Mouse (Mus musculus) cerebellum, adult (tissue): Measurements from ENCODE around the gene Cog7.

Source experiments
- ATAC-seq: cut with Nextera tagmentation; 2 replicates; pipeline ENCODE4 v1.9.2; 2017; ENCODE audit warnings: mild to moderate bottlenecking, moderate library complexity, mixed read lengths; ENCODE audit not compliant: insufficient number of reproducible peaks, low FRiP score, low TSS enrichment

The Cog7 gene

DNA sequence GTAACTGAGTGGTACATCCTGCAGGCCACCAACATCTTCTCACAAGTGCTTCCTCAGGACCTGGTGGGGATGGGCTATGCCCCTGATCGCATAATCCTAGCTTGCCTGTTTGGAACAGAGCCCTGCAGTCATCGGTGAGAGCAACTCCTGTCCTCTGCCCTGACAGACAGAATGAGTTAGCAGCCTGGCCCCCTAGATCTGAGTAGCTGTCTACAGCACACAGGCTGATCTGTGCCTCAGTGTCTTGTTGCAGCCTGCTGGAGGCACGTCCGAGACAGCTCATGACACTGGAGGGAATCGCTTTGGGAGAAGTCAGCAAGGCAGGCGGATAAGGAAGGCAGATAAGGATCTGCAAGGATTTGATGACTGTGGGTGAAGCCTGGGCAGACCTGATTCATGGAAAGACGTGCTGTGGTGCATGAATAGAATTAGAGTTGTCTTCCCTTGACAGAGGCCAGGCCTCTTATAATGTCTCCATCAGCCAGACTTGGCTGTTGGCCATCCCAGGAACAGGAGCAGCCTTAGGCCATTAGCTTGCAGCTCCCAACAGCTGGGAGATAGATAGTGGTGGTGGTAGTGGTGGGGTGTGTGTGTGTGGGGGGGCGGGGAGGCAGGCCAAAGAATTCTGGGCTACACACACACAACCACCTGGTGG is 78.6 kb downstream of the Cog7 start:
- no peak for ATAC-seq

DNA sequence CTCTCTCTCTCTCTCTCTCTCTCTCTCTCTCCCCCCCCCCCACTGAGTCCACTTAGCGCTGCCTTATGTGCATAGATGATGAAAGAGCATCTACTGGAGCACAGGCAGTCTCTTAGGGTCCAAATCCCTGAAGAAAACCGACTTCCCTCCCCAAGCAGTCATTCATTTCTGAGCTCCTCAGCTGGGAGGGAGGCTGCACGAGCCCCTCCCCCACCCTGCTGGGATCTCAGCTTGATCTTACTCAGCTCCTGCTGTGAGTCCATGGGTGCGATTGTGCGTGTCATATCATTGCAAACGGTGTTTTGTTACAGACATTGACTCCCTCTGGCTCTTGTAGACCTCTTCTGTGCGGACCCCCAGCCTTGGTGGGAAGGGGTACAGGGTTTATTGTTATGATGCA is 81.6 kb downstream of the Cog7 start:
- ATAC-seq, result no peak

DNA sequence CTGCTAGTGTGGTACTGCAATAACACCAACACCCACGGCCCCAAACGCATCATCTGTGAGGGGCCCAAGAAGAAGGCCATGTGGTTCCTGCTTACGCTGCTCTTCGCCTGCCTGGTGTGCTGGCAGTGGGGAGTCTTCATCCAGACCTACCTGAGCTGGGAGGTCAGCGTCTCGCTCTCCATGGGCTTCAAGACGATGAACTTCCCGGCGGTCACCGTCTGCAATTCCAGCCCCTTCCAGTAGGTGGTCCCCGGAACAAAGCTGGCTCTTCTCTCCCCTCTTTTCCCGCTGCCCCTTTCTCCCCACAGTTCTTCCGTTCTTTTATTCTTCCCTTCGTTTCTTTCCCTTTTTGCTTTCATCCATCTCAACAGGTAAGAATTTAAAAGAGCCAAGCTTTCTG is 82.2 kb downstream of the Cog7 start:
- ATAC-seq, result peak; percentile 40; the same call in 1 of the 2 replicates

DNA sequence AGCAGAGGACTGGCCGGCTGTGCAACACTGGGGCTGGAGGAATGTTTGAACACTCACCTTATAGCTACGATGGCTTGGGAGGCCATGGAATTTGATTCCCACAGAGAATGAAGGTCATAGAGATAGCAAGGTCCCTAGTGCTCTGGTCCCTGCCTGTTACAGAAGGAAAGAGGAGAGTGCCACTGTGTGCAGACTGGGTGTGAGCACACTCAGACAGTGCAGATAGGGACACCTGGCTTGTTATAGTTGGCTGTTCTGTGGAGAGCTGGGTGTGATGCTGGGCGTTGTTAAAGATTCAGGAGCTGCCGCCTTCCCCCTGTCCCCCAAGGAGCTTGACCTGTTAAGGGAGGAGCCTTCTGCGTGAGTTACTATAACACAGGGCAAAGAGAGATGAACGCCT is 84.8 kb downstream of the Cog7 start:
- no peak for ATAC-seq

DNA sequence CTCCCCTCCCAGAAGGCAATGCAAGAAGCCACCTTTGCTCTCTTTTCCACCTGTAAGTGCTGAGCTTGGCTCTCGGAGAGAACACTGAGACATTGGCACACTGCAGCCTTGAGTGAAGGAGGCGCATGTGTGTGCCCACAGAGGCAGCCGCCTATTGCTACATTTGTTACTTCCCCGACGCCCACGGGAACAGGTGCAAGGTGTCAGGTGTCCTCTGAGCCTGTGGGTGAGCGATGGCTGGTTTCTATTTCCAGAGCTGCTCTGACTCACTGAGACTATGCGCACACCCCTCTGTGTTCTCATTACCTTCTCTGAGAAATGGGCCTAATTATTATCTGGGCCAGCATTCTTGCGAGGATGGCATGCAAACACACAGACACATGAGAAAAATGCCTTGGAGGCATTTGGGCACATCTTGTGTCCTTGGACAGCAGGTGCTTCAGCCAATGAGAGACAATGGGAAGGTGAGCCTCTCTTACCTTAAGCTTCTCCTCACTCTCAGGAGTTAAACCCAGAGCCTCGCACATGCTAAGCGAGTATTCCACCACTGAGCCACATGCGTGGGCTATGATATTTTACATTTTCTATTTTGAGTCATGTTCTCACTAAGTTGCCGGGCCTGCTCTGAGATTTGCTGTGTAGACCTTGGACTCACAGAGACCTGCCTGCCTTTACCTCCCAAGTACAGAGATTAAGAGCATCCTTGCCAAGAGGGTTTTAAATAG is 90.7 kb downstream of the Cog7 start:
- ATAC-seq, result peak; percentile 58; the same call in 1 of the 2 replicates

DNA sequence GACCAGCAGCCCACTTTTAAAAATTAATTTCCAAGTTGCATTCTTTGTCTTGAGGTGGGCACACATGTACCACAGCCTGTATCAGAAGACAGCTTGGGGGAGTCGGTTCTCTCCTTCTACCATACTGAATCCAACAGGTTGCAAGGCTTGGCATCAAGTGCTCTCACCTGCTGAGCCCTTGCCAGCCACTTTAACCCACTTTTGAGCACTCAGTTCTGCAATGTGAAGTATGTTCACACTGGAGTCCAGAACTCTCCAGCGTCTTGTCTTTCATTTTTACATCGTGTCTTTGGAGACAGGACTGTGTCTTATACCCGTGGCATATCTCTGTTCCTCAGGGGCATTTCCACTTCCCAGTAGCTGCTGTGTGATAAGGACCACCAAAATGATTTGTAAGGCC is 101.3 kb downstream of the Cog7 start:
- ATAC-seq, result no peak

DNA sequence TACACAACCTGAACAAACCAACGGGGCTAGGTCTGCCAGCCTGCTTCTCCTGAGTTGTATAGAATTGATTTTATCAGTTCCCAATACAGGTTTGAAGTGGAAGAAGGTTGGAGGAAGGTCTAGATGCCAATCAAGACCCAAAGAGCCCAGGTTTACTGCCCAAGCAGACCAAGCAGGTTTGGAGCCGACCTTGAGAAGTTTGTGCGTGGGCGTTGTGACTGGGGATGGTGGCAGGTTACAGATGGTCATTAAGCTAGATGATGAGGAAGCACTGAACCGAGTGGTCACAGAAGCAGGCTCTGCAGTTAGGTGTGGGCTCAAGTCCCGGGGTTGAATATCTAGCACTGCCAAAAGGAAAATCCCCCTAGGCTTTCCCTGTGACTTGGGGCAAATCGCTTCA is 106.7 kb downstream of the Cog7 start:
- ATAC-seq, result no peak

DNA sequence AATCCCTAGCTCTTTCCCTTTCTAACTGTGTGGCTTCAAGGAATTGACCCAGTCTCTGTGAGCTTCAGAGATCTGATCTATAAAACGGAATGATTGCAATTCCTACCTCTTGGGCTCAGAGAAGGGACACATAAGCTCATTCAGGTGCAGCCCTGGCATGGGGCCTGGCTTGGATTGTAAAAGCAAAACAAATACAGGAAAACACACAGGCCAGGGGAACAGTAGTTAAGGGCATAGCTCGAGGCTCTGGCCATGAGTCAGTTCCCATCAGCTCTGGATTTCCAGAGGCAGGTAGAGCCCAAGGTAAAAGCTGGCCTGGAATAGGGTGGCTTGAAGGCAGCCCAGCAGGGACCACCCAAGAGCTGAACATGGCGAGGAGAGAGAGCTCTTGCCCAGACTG is 107.5 kb downstream of the Cog7 start:
- ATAC-seq, result no peak

DNA sequence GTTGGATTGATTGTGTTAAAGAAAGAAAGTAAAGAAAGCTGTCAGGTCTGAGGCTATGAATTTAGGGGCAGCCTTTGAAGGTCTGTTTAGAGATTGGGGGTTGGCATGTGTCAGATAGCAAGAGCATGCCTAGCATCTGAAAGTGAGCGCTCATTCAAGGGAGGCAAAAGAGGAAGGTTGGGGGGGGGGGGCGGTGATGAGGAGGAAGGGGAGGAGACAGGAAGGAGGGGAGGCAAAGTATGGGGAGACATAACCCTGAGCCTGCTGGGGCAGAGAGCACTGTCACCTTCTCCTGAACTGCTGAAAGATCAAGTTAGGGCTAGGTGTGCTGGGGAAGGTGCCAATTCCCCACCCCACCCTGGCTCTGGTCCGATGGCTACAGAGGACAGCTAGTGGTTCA is 109.9 kb downstream of the Cog7 start:
- no peak for ATAC-seq

DNA sequence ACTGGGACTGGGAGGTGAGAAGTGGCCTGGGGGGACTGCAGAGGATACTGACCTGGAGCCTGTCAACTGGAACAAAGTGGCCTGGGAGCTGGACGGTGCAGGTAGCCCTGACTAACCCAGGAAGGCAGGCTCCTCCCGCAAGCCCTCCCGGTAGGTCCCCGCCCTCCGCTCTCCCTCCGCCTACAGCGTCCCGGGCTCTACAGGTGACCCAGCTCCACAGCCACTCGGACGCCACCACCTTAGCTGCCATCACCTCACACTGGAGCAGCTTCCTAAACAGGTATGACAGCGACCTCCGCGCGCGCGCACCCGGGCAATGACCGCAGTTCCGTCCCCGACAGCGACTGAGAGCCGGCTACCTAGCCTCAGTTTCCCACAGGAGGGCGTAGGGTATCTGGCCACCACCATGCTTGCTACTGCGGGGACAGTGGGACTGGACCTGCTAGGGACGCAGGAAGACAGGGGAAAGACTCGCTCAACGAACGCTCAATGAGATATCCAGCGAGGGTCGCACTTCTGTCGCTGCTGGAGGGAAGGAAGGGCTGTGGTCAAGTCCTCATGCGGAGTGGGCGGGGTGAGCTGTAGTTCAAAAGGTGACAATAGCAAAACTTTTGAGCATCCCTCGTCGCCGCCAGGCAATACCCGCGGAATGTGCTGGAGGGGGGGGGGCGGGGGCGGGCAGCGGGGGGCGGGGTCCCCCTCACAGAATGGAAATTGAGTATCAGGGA is 116.5 kb downstream of the Cog7 start, which contains the start of gene Scnn1b:
Scnn1b (plus strand) TSS at position 181 of the 728 bp plus-strand sequence.
- ATAC-seq, result no peak

DNA sequence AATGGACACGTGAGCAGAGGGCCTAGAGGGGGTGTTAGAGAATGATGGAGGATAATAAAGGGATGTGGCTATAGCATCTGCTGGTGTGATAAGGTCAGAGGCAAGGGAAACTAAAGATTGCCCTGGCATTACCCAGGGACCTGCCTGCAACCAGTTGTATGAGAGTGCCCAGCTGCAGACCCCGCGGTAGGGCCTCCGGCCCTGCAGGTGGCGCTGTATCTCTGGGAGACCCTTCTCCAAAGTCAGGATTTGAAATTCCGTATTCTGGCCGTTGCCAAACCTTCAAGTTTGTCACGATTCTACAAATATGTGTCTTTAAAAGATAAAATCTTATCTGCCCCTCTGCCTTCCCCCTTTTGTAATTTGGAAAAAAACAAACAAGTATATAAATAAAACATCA is 122.6 kb downstream of the Cog7 start:
- no peak for ATAC-seq

DNA sequence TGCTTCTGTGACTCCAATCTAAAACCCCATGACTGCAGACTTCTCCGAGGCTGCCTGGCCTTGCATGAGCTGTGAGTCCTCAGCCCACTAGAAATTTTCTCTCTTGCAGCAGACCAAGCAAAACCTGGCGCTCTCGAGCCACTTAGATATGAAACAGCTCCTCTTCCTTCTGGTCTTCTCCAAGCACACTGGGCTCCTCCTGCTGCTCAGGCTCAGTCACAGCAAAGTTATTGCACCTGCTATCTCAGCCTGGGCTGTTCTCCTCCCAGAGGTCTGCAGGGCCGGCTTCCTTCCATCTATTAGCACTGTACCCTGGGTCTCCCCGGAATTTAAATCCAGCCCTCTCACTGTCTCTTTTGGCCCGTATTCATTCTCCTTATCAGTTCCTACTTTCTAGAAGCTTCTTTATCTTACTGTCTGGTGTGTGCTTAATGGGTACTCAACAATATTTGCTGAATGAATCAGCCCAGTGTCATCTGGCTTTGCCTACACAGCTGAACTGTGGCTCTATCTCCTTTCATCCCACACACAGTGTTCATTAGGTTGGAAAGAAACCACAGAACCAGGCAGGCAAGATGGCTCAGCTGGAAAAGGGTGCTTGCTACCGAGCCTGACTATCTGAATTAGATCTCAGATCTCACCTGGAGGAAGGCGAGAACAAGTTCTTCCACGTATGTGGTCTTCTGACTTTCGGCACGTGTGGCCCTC is 124.2 kb downstream of the Cog7 start:
- no peak for ATAC-seq

DNA sequence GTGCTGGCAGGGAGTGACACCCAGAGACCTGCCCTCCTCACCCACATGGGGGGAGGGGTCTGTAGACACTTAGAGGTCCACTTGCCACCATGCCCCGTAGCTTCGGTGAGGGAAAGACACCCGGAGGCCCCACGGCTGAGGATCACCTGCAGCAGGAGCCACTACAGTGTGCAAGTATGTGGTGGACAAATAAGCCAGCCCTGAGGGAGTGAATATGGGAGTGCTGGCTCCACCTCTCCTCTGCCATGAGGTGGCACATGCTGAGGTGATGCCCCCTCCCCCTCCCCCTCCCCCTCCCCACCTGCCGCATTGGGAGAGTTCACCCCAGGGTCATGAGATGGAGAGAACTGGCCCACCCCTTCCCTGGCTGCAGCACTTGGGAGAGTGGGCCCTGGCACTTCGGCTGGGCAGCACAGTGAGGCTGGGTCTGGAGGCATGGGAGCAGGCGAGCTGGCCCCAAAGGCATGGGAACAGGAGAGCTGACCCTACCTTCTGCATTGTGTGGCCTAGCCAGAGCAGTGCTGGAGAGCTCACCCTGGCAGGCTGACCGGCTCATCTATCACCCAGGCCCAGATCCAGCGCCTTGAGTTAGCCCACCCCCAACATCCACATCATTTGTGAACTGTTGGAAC is 132.9 kb downstream of the Cog7 start:
- no peak for ATAC-seq

DNA sequence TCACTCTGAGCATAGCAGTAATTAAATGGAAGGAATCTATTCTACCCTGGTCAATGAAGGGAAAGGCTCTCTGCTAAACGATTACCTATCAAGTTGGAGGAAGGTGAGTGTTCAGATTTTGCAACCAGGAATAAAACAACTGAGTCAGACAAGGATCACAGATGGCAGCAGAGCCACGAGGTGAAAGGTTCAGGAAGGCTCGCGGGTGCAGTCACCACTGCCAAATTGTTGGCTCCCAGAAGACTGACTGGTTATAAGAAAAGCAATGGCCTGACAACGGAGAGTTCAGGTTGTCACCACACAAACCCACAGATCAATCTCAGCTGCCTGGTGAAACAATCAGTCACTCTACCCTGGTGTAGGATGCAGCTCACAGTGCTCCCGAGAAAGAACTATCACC is 135.5 kb downstream of the Cog7 start:
- no peak for ATAC-seq

DNA sequence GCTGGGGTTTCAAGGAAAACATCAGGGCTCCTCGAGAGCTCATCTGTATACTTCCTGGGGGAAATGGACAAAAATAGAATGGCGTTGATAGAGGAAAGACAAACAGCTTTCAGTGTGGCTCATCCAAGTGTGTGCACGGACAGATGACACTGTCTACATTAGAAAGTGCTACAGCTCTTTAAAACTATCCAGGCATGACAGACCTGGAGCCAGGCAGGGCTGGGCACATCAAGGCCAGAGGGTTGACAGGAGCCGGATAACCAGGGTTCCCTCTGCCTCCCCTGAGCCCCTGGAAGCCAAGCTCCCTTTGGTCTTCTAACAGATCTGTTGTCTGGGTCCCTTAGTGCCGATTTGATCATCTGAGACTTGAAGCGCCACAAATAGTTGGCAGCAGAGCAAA is 139.3 kb downstream of the Cog7 start:
- ATAC-seq, result no peak

DNA sequence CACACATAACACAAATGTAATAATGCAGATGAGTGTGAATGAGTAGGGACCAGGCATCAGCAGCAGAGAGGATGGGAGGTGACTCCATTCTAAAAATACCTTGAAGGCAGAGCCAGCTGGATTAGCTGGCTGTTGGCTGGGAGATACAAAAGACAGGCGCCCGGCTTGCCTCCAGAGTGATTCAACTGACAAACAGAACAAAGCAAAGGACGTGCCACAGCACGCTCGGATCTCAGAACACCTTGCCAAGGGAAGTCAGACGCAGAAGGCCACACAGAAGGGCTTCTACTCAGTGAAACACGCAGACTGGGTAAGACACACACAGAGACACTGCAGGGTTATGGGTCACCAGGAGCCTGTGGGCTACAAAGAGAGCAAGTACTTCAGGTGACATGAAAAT is 140.7 kb downstream of the Cog7 start:
- ATAC-seq, result no peak; the same call in 1 of the 2 replicates

DNA sequence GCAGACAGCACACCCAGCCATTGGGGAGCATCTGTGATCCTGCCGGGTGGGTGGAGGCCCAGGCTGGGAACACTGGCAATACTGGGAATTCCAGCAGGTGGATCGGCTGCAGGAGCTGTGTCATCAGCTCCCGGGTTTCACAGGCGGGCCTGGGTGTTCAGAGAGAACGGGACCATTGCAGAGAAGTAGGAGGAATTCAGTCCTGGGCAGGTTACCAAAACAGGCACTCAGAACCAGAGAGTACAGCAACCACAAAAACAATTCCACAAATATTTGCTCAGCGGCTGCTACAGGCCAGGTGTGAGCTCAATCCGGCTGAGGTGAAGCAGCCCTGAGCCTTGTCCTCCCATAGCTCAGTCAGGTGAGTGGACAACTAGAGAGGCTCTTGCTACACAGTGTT is 144.7 kb downstream of the Cog7 start:
- no peak for ATAC-seq

DNA sequence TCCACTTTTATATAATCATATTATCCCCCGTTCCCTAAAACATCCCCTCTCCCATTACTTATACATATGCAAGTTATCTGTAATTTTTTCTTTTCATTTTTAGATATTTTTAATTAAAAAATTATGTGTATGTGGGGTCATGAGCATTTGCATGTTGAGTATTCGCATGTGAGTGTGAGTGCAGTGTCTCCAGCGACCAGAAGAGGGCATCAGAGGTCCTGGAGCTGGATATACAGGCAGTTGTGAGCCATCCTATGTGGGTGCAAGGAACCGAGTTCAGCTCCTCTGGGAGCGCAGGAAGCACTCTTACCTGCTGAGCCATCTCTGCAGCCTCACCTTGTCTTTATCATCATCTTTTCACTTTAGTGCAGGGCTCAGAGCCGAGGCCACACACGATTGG is 146.1 kb downstream of the Cog7 start:
- ATAC-seq, result no peak
